8 mouse cellular contexts compared by ENCODE assay signal in genomic region chr5:125066479-125067471, GRCm38 (mm10).
DNase-seq lines count a peak whose midpoint lies in the region; TF ChIP-seq lines count a peak whose summit lies in the region.

No protein-coding gene starts in this region.

- DNase-seq in 3T3-L1 (ENCODE audit: low read depth, low spot score) (peak; percentile 88), ES-CJ7 (ENCODE audit: low read depth, low spot score) (peak; percentile 71)
- DNase-seq in cerebellum, adult 18-20 months, result peak; percentile 74 to 85
- peak; percentile 88 for DNase-seq in gastrocnemius, adult 2 months
- DNase-seq in kidney, postnatal 4 days, result peak; percentile 91
- peak; percentile 84 for DNase-seq in lung, adult 2 months
- peak; percentile 88 for DNase-seq in right cerebral cortex, adult 2 months (ENCODE audit: low spot score in 2 of 2)
- DNase-seq in urinary bladder, adult 2 months (ENCODE audit: low spot score), result peak; percentile 62

- H3K4me1 ChIP-seq in lung, adult 2 months (ENCODE audit: control insufficient read depth, insufficient read depth, low read length), result peaks cover 16% of the 10 kb centered on the region

- WGBS in lung, adult 2 months, result 88% methylated on average over 13 of the region's 13 CpGs

- no peak for TF ChIP-seq CTCF in gastrocnemius, adult 2 months (IDR thresholded peaks at IDR 0.05)
- TF ChIP-seq CTCF in lung, adult 2 months (IDR thresholded peaks at IDR 0.05; ENCODE audit: insufficient read depth, low read length), result peak; percentile 99

- H3K27ac ChIP-seq in gastrocnemius, adult 2 months, result peak overlapping the region; percentile 50; the same call in 1 of the 2 replicates

- no peak for TF ChIP-seq POLR2A in lung, adult 2 months (IDR thresholded peaks at IDR 0.05; ENCODE audit: borderline replicate concordance, extremely low read depth, low read depth, low read length)

- H3K4me3 ChIP-seq in gastrocnemius, adult 2 months, result no peak overlapping the region
- H3K4me3 ChIP-seq in lung, adult 2 months (replicated peaks; ENCODE audit: extremely low read depth, low read depth, low read length), result no peak overlapping the region

- intact Hi-C loops in gastrocnemius, adult 2 months (cut with DNase I), result no loop called here
